Mouse (Mus musculus) gastrocnemius, adult 8-10 months (tissue): ENCODE results near the gene Spryd3. TPM values are rescaled to one million over a fixed set of nuclear protein-coding genes. Genes with fewer than 3 reads are reported as not detected.
"Not testable (repeated sequence)": the region's sequence is repeated elsewhere in the genome, so short reads cannot be mapped to it uniquely, and the experiment has no call there.

ENCODE experiments used
- DNase-seq, 2 experiments: peaks; one replicate each; pipeline ENCODE4 v3.0.0; 2022; ENCODE audit warnings: low spot score in 2 of 2
- total RNA-seq, 4 experiments: library from RNA; stranded (reverse); gene quantifications; 2 replicates each; pipeline ENCODE4 v1.2.4; 2022

The Spryd3 gene
- total RNA-seq, result 1 to 10 TPM; 6.8 to 8.7 (median 7.3) TPM

- DNase-seq, result peak; percentile 95
Measured at GRCm38 (mm10) chr15:102136129-102136758, at the start of gene Spryd3. Spryd3 (minus strand) TSS chr15:102136234.

DNA sequence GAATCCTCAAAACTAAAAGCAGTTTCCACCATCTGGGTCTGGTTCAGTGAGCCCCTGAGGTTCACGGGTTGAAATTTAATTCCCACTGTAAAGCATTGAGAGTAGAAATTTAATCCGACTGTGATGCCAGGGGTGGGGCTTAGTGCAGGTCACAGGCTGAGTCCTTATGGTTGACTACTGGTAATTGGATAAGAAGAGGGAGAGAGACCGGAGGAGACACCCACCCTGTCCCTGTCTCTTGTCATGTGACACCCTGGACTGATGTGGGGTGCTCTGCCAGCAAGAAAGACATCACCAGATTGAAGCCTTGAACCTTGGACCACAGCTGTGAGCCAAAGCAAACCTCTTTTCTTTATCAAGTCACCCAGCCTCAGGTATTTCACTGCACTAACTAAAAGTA, 47.0 kb upstream of the Spryd3 start:
- DNase-seq, result no peak

GRCm38 (mm10) chr15:102179924-102180323, 43.9 kb upstream of the Spryd3 start:
- DNase-seq, result no peak

- no peak for DNase-seq
Measured at GRCm38 (mm10) chr15:102179106-102179505, 43.1 kb upstream of the Spryd3 start.

DNA sequence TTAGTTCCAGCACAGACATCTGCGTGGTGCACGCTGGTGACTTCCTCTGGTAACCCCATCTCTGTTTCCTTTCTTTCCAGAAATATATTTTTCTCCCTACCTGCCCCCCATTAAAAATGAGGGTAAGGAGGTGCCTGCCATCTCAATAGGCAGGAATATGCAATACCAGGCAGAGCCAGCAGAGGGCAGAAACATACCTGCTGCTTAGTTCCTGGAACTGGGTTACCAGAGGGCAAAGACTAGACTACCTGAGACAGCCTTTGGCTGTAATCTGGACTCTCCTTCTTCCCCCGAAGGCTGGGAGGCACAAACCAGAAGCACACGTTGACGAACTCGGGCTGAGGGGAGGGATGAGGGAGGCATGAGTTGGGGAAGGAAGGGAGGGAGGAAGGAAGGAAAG, 42.2 kb upstream of the Spryd3 start:
- peak; percentile 59 to 65 for DNase-seq

GRCm38 (mm10) chr15:102177417-102177816, 41.4 kb upstream of the Spryd3 start:
- no peak for DNase-seq

DNA sequence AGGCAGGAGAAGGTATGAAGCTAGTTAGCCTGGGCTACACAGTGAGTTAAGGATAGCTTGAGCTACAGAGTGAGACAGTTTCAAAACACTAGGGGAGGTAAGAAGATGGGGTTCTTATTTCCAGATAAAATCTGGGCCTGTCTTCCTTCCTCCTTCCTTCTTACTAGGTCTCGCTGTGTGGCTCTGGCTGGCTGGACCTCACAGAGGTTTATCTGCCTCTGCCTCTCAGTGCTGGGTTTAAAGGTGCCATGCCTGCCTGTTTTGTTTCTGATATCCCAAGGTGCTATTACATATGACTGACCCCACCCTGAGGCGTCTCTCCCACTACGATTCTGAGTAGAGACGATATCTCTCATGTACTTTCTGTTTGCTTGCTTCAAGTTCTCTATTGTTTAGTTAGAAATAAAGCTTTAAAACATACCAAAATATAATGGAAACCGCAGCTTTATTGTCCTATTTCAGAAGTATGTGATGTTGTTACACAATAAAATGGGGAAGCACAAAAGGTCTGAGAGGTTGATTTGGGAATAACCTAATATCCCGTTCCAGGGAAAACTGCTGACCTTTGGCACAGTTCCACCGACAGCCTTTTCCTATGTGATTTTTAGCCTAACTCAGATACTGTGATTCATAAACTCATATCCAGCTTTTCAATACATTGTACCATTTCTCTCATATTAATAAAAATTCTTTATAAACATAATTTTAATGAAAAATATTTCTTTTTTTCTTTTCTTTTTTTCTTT, 40.7 kb upstream of the Spryd3 start:
- DNase-seq, result no peak

GRCm38 (mm10) chr15:102175736-102176319, 39.8 kb upstream of the Spryd3 start:
- no peak for DNase-seq

- DNase-seq, result no peak
Measured at GRCm38 (mm10) chr15:102173581-102173980, 37.5 kb upstream of the Spryd3 start.

DNA sequence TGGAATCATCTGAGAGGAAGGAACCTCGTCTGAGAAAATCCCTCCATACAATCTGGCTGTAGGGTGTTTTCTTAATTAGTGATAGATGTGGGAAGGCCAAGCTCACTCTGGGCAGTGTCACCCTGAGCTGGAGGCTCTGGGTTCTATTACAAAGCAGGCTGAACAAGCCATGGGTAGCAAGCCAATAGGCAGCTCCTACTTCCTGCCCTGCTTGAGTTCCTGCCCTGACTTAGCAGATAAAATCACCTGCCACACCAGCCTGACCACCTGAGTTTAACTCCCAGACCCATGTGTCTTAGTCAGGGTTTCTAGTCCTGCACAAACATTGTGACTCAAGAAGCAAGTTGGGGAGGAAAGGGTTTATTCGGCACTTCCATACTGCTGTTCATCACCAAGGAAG, 33.0 kb upstream of the Spryd3 start:
- no peak for DNase-seq

DNA sequence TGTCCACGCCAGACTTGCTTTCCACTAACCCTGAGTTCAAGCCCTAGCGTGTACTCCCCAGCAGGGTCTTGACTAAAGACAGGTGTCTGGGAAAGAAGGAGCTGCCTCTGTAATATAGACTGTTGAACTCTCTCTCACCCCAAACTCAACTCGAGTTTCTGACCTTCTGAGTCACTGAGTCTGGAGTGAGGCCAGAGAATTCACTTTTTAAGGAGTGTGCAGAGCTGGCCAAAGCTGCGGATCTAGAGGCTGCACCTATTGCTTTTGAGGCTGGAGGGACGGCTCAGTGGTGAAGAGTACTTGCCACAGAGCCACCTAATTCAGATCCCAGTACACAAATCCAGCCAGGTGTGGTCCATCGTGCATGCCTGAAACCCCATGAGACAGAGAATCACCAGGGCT, 31.6 kb upstream of the Spryd3 start:
- no peak for DNase-seq

DNA sequence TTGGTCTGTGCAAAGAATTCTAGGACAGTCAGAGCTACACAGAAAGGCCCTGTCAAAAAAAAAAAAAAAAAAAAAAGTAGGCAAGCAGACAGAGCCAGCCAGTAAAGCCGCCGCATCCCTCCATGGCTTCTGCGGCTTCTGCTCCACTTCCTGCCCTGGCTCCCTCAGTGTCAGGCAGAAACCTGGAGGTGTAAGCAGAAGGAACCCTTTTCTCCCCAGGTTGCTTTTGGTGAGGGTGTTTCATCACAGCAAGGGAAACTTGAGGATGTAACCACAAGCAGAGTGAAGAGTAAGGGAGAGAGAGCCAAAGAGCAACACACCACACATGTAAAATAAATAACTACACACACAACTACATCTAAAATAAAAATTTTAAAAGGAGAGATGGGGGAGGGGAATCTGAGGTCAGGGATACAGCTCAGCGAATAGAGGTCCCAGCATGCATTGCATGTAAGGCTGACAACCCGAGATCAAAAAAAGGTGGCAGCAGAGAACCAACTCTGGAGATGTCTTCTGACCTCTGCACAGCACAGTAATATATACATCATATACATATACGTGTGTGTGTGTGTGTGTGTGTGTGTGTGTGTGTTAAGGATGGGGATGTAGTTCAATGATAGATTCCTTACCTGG, 29.6 kb upstream of the Spryd3 start:
- no peak for DNase-seq

- DNase-seq, result no peak
Measured at GRCm38 (mm10) chr15:102163900-102164693, 28.1 kb upstream of the Spryd3 start.

DNA sequence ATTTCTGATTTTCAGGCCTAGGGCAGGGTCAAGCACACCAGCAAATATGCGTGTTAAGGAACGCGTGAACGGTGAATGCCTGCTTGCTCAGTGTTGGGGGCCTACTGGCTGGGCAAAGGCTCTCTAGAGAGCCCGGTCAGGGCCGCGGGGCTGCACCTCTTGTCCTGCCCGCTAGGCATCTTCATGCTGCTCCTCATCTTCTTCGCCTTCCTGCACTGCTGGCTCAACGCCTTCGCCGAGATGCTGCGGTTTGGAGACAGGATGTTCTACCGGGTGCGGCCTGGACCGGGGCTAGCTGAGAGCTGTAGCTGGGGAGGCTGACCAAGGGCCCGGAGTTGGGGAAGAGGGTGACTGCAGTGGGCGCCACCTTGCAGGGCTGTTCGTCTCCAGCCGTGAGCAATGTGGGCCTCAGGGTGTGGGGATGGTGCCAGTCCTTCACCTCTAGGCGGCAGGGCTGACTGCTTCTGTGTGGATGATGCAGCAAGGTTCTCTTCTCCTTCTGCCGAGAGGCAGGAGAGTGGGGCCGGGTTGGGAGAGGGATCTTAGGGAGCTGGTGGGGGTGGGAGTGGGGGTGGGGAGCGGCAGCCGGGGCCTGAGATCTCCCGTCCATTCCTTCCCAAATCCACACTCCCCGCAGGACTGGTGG, 24.5 kb upstream of the Spryd3 start:
- no peak for DNase-seq

DNA sequence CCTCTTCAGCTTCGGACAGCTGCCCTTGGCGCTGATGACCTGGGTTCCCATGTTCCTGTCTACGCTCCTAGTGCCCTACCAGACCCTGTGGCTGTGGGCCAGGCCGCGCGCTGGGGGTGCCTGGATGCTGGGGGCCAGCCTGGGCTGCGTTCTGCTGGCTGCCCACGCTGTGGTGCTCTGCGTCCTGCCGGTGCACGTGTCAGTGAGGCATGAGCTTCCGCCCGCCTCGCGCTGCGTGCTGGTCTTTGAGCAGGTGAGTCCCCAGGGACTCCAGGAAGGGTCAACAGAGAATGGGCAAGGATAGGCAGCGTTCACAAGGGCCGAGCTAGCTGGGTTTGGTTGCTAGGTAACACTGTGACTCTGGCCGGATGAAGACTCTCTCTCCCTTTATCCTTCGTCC, 20.8 kb upstream of the Spryd3 start:
- DNase-seq, result no peak

GRCm38 (mm10) chr15:102155006-102155405, 19.0 kb upstream of the Spryd3 start:
- not testable (repeated sequence) for DNase-seq

DNA sequence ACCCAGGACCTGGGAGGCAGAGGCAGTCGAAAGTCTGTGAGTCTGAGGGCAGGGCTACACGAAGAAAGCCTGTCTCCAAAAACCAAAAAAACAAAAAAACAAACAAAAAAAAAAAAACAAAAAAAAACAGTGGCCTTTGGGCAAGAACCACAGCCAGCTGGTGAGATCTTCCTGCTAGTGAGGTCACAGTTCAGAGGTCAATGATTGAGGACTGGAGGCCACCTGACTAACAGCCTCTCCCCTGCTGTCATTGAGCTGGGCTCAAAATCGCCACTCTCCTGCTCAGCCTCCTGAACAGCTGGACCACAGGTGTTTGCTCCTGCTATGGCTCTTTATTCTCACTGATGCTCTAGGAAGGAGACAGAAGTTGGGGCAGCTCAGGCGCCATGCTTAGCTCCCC, 16.6 kb upstream of the Spryd3 start:
- no peak for DNase-seq

DNA sequence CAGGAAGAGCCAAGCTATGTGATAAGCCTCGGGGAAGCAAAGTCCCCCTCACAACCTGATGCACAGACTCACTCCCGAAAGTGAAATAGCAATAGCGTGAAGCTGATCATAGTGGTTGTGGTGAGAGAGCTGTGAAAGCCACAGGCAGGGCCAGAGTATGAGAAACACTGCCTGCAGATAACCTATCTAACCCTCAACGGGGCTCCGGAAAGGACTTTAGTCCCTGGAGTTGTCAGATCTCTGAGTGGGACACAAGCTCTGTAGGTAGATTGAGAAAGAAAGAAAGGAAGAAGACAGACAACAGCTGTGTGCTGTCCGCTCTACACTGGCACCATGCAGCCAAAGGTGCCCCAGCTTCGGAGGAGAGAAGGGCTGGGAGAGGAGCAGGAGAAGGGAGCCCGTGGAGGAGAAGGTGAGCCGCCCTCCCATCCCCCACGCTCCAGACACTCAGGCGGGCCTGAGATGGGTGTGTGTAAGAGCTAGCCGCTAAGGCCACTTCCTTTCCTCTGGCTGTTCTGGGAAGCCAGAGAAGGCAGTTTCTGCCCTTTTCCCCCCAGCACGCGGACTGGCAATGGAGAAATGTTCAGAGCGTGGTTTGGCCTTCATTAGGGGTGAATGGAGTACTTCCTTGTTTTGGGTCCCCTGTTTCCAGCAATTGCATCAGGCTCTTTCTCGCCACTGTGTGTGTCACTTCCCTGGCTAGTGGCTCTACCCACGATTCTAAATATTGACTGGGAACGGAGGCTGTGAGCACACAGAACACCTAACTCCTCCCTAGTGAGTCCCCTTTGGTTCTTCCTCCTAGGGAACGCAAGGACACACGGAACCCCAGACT, 14.5 kb upstream of the Spryd3 start, which contains the start of gene Soat2:
Gene Soat2 (plus strand): TSS at position 226 of the 835 bp plus-strand sequence.
- no peak for DNase-seq

GRCm38 (mm10) chr15:102149561-102149960, 13.5 kb upstream of the Spryd3 start:
- DNase-seq, result no peak
